Mouse (Mus musculus) cerebellum, adult 11 months (tissue): ENCODE results near the gene Zkscan7.
"Not testable (repeated sequence)": the region's sequence is repeated elsewhere in the genome, so short reads cannot be mapped to it uniquely, and the experiment has no call there.

Experiments used
- DNase-seq: peaks from one replicate; pipeline ENCODE4 v3.0.0; 2022

Zkscan7 gene

DNA sequence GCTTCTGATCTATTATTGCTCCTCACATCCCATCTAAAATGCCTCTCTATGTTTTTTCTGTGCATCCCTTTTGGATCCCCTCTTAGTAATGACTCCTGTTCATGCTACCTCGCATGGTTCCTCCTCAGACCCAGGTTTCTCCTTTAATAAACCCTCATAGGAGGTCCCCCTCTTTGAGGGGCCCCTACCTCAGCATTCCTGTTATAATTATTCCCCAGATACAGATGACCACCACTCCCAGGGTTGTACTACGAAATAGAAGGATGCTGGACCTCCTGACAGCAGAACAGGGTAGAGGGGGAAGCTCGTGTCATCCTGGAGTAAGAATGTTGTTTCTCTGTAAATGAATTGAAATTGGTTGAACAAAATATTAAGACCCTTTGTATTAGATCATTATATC lies at the start of gene Zkscan7:
Zkscan7 (plus strand) TSS at position 301 of the 400 bp plus-strand sequence.
- no peak for DNase-seq

DNA sequence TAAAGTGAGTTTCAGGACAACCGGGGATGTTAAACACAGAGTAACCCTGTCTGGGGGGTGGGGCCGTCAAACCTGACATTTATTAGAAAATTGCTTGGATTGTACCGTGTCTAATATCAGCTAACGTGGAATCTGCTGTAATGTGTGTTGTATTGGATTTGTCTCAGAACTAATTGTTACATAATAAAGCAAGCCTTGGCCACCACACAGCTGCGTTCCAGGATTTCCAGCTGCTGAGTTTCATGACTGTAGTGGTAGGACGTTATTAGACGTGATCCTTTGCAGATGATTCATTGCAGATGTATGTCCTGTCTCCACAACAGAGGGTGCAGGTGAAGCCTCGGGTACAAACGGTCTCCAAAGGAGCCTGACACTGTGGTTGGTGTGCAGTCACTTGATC lies 49.4 kb upstream of the Zkscan7 start:
- DNase-seq = no peak

DNA sequence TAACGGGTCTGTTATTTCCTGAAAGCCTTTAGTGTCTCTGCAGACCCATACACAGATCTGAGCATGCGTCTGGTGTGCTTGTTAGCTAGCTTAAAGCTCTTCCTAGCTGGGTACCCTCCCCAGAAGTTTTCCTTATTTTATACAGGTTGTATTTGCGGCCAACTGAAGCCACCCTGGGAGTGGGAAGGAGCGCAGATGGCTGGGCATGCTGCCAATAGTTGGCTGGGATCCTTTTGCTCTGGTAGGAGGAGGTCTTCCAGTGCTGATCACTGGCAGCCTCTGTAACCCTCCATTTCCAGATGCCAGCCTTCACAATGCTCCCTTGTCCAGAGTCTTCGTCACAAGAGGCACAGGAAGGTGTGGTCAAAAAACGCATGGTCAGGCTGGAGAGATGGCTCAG lies 48.7 kb upstream of the Zkscan7 start:
- peak; percentile 49 for DNase-seq

DNA sequence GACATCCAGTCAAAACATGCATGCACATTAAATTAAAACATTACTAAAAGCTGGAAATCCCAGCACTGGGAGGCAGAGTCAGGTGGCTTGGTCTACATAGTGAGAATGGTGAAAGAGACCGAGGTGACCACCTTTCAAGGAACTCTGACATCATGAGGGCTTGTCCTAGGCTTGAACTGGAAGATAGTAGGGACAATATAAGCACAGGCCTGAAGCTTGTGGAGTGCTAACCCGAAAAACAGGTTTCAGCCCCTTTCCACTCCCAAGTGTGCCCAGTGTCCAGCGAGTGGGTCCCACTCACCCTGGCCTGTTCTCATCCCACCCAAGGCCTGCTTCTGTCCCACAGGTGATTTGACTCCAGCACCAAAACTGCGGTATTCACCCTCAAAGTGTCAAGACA lies 48.3 kb upstream of the Zkscan7 start:
- DNase-seq = no peak

DNA sequence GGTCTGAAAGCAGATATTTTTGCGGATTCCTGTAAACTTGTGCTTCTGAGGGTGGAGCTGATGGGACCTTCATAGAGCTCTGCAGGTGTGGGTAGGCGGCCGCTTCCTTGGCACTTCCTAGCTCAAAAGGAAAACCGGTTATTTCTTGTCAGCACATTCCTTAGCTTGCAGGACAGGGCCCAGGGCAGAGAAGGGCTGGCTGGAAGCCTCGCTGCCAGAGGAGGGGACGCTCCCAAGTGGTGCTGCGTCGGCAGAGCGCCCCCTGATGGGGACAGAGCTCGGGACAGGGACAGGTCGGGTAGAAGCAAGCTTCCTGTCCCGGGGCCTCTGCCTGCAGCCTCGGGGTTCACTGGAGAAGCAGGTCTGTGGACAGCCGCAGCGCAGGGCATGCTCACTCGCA lies 47.8 kb upstream of the Zkscan7 start:
- no peak for DNase-seq

DNA sequence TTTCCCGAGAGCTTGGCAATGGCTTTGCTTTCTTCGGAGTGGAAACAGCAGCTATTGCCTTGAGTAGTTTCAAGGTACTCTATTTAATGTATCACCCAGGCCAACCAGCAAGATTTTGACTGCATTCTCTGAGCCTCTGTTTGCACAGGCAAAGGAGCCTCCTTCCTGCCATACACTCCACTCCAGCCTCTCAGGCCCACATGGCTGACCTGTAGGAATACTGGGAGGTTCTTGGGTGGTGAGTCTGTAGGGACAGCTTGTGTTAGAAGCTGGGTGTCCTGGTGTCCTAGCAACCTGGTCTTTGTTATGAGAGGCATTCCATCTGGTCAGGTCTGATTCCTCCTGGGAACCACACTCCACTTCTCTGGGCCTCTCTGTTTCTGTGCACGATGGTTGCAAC lies 41.7 kb upstream of the Zkscan7 start, which contains the start of gene Gm35549:
Gm35549 (minus strand) TSS at position 276 of the 400 bp plus-strand sequence.
- no peak for DNase-seq

DNA sequence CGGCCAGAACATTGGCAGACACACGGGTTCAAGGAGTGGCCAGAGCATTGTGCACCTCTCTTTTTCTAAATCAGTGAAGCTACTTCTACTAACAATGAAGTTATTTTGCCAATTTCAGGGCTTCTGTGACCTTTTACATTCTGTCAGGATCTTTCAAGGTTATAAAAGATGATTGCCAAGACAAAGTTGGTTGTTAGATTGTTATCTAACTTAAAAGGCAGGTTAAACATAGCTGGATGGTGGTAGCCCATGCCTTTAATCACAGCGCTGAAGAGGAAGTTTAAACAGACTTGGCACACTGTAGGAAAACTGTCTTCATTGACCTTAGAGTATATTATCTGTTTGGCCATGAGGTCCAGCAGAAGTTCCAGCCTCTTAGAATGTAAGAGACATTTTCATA lies 39.9 kb upstream of the Zkscan7 start:
- no peak for DNase-seq

DNA sequence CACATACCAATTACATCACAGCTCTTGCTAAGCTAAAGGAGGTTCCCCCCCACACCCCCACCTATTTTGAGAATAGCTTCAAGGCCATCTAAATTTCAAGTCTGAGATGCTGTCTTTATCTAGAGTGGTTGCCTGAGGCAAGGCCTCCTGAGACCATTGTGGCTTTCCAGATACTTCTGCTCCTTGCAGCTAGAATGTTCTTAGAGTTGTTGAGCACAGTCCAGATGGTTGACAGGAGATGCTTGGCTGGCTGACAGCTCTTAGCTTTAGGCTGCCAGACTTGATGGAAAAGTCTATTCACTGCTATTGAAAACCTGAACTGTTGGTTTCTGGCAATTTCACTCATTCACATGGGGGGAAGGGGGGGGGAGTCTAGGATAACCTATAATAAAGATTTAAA lies 39.3 kb upstream of the Zkscan7 start:
- no peak for DNase-seq

DNA sequence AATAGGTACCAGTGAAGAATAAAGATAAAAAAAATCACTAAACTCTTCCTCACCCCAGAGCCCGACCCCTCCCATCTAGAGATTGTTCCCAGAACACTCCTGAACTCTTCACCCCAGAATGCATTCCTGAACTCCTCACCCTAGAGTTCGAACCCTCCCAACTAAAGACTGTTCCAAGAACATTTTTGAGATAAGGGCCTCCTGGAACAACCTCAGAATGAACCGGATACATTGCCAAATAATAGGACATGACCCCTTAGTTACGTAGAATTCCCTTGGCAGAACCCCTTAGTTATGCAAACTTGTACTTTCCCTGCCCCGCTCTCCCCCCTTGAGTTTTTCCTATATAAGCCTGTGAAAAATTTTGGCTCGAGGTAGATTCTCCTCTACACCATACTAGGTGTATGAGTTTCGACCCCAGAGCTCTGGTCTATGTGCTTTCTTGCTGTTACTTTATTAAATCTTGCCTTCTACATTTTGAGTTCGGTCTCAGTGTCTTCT lies 37.6 kb upstream of the Zkscan7 start:
- DNase-seq = not testable (repeated sequence)

DNA sequence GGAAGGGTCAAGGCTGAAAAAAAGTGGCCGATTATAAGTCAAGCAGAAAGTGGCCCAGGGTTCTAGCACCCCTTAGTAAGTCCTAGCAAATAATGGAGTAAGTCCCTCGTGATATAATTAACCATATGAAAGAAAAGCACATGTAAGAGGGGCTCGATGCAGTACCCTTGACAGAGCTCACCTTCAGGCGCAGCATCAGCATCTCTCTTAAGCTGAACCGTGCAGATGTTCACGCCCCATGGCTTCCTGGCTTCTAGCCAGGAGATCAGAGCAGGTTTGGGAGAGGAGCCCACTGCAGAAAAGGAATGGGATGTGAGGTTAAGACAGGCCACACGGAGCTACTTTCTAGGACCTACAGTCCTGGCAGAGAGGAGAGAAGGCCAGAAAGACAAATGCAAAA lies 31.0 kb upstream of the Zkscan7 start:
- DNase-seq = no peak

DNA sequence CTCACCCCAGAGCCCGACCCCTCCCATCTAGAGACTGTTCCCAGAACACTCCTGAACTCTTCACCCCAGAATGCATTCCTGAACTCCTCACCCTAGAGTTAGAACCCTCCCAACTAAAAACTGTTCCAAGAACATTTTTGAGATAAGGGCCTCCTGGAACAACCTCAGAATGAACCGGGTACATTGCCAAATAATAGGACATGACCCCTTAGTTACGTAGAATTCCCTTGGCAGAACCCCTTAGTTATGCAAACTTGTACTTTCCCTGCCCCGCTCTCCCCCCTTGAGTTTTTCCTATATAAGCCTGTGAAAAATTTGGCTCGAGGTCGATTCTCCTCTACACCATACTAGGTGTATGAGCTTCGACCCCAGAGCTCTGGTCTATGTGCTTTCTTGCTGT lies 30.3 kb upstream of the Zkscan7 start:
- not testable (repeated sequence) for DNase-seq

DNA sequence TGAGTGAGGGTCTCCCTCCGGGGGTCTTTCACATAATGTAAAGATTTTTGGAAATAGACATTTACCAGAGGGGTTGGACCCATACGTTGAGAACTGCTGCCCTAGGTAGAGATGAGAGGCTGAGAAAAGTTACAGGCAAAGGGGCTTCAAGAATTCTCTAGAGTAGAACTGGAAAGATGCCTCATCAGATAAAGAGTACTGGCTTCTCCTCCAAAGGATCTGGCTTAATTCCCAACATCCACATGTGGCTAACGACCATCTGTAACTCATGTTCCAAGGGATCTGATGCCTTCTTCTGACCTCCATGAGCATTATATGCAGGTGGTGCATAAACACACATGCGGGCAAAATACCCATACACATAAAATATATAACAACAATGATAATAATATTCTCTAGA lies 29.9 kb upstream of the Zkscan7 start:
- no peak for DNase-seq

DNA sequence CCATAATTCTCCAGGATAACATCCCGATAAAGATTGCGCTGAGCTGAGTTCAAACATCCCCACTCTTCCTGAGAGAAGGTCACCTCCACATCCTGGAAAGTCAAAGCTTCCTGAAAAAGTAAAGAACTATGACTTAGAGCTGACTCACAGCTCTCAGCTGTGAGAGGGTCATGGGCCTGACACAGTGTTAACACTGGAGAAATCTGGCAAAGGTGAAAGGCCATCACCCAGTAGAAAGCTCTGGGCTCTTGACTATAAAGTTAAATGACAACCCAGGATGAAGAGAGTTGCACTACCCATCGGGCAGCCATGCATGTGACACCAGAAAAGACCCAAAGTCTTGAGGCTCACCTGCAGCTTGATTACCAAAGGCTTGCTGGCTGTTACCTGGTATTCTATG lies 28.8 kb upstream of the Zkscan7 start:
- no peak for DNase-seq

DNA sequence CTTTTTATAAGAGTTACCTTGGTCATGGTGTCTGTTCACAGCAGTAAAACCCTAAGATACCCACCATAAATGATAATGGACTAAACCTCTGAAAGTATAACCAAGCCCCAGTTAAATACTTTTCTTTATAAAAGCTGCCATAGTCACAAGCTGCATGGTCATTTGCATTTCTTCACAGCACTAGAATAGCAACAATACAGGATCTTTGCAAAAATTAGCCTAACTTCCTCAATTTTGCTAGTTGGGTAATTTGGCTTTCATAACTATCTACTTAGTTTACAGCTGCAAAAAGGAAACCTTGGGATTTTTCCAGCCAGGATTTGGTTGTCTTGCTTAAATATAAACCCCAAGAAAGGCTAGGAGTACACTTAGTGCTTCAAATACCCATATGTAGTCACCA lies 24.7 kb upstream of the Zkscan7 start:
- DNase-seq = no peak

DNA sequence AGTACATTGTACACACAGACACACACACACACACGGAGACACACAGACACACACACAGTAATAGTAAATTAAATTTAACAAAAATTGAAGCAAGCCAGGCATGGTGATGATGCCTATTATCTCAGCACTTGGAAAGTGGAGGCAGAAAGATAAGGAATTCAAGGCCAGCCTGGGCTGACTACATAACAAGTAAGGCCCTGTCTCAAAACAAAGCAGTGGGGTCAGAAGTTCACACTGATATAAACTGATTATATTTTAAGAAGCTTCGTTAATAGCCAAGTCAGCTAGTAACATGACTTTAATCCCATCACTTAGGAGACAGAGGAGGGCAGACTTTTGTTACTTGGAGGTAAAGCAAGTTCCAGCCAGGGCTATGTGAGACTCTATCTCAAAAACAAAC lies 21.8 kb upstream of the Zkscan7 start:
- no peak for DNase-seq

DNA sequence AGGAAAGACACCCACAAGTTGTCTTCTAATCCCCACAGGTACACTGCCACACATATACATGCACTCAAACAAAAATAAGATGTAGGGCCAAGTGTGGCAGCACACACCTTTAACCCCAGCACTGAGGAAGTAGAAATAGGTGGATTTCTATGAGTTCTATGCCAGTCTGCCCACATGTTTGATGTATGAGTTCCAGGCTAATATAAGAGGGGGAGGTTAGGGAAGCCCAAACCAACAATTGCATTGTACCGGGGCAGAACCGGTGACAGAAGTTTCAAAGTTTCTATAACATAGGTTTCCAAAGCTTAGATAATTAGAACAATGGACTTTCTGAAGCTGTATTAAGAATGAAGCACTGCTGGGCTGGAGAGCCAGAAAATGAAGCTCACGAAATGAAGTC lies 20.6 kb upstream of the Zkscan7 start:
- DNase-seq = no peak

DNA sequence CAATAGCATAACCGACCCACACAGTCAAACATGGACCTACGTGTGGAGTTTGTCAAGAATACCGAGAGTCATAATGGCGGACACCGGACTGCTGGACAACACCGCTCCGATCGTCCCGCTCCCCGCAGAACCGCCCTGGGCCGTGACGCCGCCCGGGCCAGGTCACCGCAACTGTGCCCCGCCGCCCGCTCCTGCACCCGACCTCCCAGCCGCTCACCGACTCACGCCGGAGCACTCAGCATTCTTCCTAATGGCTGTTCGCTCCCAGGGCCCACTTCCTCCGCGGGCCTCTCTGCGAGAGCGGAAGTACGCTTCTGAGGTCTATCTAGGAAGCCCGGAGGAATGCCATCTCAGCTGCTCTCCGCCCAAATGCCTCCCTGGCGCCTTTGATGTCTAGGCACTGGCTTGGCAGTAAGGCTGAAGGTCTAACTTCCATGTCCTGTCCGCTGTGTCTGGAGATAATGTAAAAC lies 19.8 kb upstream of the Zkscan7 start, which contains the start of gene Zfp445:
Zfp445 (minus strand) TSS at position 310 of the 470 bp plus-strand sequence.
- DNase-seq = peak; percentile 72

DNA sequence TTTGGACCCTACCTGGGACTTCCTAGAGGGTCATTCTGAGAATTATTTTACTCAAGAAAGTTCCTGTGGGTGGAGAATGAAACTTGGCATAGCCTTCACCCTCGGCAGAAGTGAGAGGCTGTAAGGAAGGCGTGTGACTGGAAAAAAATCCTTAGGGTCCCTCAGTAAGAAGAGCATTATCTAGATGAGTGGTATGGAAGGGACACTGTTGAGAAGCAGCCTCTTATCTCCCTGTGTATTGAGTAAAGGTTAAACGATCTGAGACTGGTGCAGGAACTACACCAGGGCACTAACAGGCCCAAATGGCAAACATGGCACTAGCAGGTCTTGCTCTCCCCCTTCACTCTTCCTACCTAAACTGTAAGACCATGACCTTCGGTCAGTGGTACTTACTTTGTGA lies 19.3 kb upstream of the Zkscan7 start:
- DNase-seq = no peak

DNA sequence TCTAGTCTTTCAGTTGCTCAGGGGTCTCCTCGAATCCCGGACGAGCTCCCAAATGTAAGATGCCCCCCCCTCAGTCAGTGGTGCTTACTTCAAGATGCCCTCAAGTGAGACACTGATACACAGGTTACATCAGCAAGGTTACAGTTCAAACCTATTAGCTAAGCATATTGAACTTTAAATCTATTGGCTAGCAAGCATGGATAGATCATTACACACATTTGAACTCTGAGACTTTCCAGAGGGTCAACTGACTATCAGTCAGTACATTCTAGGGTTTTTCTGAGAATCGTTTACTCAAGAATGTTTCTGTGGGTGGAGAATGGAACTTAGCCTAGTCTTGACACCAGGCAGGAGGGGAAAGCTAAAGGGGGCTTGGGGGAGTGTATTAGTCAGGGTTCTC lies 12.9 kb upstream of the Zkscan7 start:
- no peak for DNase-seq

DNA sequence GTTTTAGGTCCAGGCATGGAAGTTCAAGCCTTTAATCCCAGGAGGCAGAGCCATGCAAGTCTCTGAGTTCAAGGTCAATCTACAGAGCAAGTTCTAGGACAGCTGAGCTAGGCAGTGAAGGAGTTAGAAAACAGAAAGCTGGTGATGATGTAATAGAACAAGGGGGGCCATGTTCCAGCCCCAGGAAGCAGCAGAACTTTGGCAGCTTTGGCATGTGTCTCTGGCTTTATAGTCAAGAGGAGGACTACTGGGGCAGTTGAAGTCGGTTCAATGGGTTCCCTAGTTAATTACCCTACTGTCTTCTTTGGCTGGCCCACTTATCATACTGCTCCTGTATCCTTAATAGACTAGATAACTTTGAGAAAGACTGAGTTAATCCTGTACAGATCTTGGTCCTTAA lies 10.8 kb upstream of the Zkscan7 start:
- DNase-seq = no peak

DNA sequence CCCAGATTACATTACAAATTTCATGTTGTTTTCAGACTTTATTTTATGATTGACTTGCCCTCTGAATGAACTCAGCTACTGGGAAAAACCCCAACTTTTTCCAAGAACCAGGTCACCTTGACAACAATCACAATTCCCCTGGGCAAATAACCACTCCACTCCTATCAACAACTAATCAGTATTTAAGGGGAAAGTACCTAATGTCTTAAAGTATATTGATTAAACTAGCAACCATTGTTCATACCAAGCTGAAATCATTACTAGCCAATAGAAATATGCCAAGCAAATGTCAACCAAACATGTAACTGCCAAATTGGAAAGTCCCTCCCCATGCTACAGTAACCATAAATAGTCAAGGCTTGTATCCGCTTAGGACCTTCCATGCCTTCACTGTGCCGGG lies 10.3 kb upstream of the Zkscan7 start:
- DNase-seq = no peak

DNA sequence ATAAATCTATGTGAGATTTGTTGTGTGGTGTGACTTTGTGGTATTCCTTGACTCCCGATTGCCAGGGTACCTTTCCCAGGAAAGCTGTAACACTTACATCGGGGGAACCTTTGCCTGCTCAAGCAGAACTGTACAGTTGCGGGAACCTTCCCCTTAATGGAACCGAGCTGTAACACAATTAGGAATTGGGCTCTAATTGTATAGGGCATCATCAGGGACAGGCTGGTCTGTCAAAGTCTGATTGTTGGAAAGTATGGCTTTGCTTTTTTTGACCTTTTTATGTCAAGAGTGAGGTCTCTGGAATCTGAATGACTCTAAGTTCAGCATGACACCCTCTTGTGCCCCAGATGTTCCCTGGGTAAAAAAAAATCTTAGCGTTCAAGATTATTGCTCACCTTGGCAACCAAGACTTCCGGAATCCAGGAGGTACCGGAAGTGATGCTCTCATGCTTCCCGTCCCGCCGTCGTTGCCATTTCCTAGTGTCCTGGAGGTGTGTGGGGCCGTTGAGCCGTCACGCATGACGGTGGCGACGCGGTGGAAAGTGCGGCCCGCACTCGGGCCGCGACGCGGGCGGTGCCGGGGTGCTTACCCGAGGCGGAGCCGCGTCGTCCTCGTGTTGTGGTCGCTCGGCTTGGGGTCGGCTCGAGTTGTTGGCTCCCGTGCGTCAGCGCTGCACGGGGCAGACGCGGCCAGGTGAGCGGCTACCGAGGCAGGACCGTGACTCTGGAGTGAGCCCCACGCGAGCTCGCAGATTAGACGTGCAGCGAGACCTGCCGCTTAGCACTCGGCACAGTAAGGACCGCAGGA lies 1.1 kb downstream of the Zkscan7 start:
- peak; percentile 50 for DNase-seq

DNA sequence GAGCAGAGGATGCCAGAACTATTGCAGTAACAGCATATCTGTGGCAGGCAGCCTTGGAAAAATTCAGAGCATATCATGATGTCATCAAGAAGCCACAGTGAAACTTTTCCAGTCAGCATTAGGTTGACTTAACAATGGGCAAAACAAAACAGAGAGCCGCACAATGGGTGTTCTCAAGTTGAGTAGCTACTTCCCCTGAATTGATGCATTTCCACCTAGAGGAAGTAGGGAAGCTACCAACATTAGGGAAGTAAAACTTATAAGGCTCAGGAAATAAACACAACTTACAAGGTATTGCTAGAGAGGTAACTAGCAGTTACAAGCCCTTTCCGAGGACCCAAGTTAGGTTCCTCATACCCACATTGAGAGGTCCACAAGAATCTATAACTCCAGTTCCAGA lies 15.6 kb downstream of the Zkscan7 start:
- DNase-seq = no peak

DNA sequence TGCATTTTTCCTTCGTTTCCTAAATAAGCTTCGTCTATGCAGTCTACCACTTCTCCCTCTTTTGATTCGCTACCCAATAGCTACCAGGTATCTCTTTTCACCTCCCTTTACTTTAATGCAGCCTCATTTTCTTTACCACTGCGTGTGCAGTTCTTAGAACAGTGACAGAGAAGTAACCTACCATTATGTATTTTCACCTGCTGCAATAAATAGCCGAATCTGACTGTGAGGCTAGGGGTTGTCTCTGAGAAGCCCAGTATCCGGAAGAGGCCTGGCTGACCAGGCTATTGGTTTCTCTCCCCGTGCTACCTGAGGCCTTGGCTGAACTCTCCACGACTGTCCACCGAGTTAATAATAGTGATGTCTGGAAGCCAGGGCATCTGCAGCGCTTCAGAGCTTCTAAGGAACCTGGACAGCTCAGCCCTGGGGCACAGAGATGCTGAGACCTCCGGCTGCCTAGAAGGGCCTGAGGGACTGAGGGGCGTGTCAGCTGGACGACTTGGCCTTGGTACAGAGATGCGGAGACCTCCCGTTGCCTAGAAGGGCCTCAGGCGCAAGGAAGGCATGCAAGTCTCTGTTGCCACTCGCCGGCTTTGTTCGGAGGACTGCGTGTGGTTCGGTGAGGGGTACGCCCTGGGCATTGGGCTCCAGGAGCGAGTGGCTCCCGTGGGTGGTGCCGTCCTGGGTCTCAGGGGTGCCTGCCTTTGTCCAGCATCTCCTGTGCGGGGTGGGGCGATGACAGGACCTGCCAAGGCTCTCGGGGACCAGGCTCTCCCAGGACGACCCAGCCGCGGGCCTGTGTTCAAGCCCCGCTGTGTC lies 17.4 kb downstream of the Zkscan7 start:
- peak; percentile 72 for DNase-seq
